Mouse (Mus musculus): Measurements from ENCODE around the gene Tpm3-rs7.
"Not testable (repeated sequence)": the region's sequence is repeated elsewhere in the genome, so short reads cannot be mapped to it uniquely, and the experiment has no call there.

Gene Tpm3-rs7

DNA sequence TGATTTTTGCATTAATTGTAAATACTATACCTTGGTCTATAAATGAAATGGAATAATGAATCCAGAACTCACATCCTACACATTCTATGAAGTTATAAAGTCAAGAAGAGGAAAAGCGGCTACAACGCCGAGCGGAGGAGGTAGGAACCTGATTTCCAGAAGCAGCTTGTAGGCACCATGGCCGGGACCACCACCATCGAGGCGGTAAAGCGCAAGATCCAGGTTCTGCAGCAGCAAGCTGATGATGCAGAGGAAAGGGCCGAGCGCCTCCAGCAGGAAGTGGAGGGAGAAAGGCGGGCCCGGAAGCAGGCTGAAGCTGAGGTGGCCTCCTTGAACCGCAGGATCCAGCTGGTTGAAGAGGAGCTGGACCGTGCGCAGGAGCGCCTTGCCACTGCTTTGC is at the start of gene Tpm3-rs7:
Tpm3-rs7 (plus strand) TSS at position 110 of the 400 bp plus-strand sequence.
- DNase-seq = not testable (repeated sequence)

DNA sequence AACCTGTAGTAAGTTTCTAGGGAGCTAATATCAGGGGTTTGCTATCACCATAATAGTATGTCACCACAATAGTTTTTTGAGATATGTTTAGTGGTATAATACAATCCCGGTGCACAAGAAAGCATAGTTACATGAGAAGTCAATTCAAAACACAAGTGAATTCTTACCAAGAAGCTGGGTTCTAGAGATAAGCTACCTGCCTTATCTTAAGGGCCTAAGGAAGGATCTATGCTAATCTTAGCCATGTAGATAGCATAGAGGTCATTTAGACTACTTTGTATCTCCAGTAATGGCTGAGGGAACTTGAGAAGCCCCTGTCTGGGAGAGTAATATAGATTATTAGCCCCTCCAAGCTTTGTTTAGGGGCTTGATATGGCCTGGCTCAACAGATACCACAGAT is 2.6 kb downstream of the Tpm3-rs7 start:
- no peak for DNase-seq

DNA sequence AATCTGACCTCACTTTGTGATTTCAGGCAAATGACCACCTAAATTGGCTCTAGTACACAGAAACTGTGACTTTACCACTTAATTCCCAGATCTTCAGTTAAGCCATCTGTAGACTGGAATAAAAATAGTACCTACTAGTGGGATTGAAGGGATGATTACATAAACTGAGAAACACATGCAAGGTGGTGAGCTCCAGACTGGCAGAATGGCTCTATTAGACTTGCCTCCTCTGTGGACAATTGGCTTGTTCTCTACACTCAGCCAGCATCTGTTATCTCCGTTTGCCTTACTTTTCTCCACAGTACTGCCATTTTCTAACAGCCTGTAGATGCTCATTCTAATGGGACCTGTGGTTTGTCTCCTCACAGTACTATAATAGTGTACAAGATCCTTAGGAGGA is 49.0 kb downstream of the Tpm3-rs7 start:
- DNase-seq = no peak

Measured in kidney, postnatal 25 days (tissue).